Mouse (Mus musculus): ENCODE data around the gene Vmo1.

- no peak for TF ChIP-seq CTCF (IDR thresholded peaks at IDR 0.05; ENCODE audit: low read depth, low read length)
- TF ChIP-seq POLR2A (IDR thresholded peaks at IDR 0.05; ENCODE audit: borderline replicate concordance, low read depth, low read length), result no peak
These were observed 18.4 kb upstream of the Vmo1 start, which contains the start of gene Gm40193 for GRCm38 (mm10) chr11:70532839-70533238.

Data from bone marrow macrophage, adult 2 months (primary cell).